Mouse (Mus musculus) liver, adult 2 months (tissue): ENCODE data around the gene Gm48552.

ENCODE experiments used
- CTCF ChIP-seq: fragments of 200-500 bp; IDR thresholded peaks from 2 replicates; pipeline ENCODE4 v1.5.1; 2011; ENCODE audit warnings: low read depth, low read length, control low read depth
- POLR2A ChIP-seq: fragments of 200-500 bp; IDR thresholded peaks from 2 replicates; pipeline ENCODE4 v1.6.1; 2011; ENCODE audit warnings: low read length, control low read depth; ENCODE audit not compliant: insufficient read depth; ENCODE audit errors: extremely low read depth

DNA sequence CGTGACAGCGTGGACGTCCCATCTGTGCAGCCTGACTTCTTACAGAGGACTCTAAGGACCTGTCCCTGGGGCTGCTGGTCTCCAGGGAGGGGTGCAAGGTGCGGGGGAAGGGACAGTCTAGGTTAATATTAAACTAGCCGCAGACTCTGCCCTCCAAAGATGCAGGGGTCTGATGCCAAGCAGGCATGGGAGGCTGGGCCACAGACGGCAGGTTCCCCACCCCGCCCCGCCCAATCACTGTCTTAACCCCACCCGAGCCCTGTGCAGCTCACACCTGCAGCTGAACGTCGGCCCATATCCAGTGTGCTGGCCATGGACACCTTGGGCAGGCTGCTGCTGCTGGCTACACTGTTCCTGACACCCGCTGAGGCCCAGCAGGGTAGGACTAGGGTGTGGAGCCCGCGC is 4.0 kb downstream of the Gm48552 start, which contains the start of gene Smim24:
- TF ChIP-seq CTCF: no peak
- no peak for TF ChIP-seq POLR2A
